Mouse (Mus musculus) c-Kit-positive CD71-negative TER-119-negative erythroid progenitor cells, embryonic 14.5 days (primary cell): ENCODE measurements around the gene AI481877.

ENCODE experiments used
- DNase-seq: peaks from one replicate; pipeline ENCODE4 v3.0.0-alpha.2; 2013; ENCODE audit warnings: low read depth

Gene AI481877

GRCm38 (mm10) chr4:59125053-59125452, 13.7 kb downstream of the AI481877 start:
- DNase-seq, result no peak

GRCm38 (mm10) chr4:59123557-59123956, 15.2 kb downstream of the AI481877 start:
- no peak for DNase-seq

GRCm38 (mm10) chr4:59117644-59118495, 20.9 kb downstream of the AI481877 start:
- no peak for DNase-seq

GRCm38 (mm10) chr4:59108721-59109120, 30.1 kb downstream of the AI481877 start:
- no peak for DNase-seq

- DNase-seq, result no peak
Observed at GRCm38 (mm10) chr4:59107886-59108285, 30.9 kb downstream of the AI481877 start.

- no peak for DNase-seq
Observed at GRCm38 (mm10) chr4:59106661-59107060, 32.1 kb downstream of the AI481877 start.

GRCm38 (mm10) chr4:59104166-59104565, 34.6 kb downstream of the AI481877 start:
- no peak for DNase-seq

GRCm38 (mm10) chr4:59096393-59096792, 42.4 kb downstream of the AI481877 start:
- peak; percentile 69 for DNase-seq

- DNase-seq, result no peak
Observed at GRCm38 (mm10) chr4:59089391-59089790, 49.4 kb downstream of the AI481877 start.

GRCm38 (mm10) chr4:59083430-59083829, 55.4 kb downstream of the AI481877 start:
- DNase-seq, result no peak

GRCm38 (mm10) chr4:59069276-59069675, 69.5 kb downstream of the AI481877 start:
- DNase-seq, result no peak

- DNase-seq, result no peak
Observed at GRCm38 (mm10) chr4:59062526-59062925, 76.3 kb downstream of the AI481877 start.

GRCm38 (mm10) chr4:59057929-59058328, 80.9 kb downstream of the AI481877 start:
- DNase-seq, result no peak

- DNase-seq, result no peak
Observed at GRCm38 (mm10) chr4:59051081-59051480, 87.7 kb downstream of the AI481877 start.

- no peak for DNase-seq
Observed at GRCm38 (mm10) chr4:59047222-59047621, 91.6 kb downstream of the AI481877 start.

- no peak for DNase-seq
Observed at GRCm38 (mm10) chr4:59043891-59044290, 94.9 kb downstream of the AI481877 start.

GRCm38 (mm10) chr4:59043074-59043473, 95.7 kb downstream of the AI481877 start:
- no peak for DNase-seq

GRCm38 (mm10) chr4:59040397-59041287, 98.1 kb downstream of the AI481877 start:
- DNase-seq, result no peak

GRCm38 (mm10) chr4:59037525-59037924, 101.3 kb downstream of the AI481877 start:
- no peak for DNase-seq

GRCm38 (mm10) chr4:59036490-59037127, 102.2 kb downstream of the AI481877 start:
- DNase-seq, result peak; percentile 88

- DNase-seq, result no peak
Observed at GRCm38 (mm10) chr4:59035786-59036350, 102.9 kb downstream of the AI481877 start.
